Mouse (Mus musculus): ENCODE measurements around the gene F830045P16Rik. TPM values are rescaled to one million over a fixed set of nuclear protein-coding genes. Genes with fewer than 3 reads are reported as not detected.

F830045P16Rik gene
- total RNA-seq, 2 experiments from 2014 or later, result not detected

- no peak for ATAC-seq (replicated peaks; ENCODE audit: low FRiP score, poor library complexity, severe bottlenecking)
These were observed 13.2 kb upstream of the F830045P16Rik start for GRCm38 (mm10) chr2:129549537-129550135.

- no peak for ATAC-seq (replicated peaks; ENCODE audit: low FRiP score, poor library complexity, severe bottlenecking)
These were observed 10.4 kb upstream of the F830045P16Rik start for GRCm38 (mm10) chr2:129546772-129547171.

- no peak for ATAC-seq (replicated peaks; ENCODE audit: low FRiP score, poor library complexity, severe bottlenecking)
These were observed 9.2 kb upstream of the F830045P16Rik start for GRCm38 (mm10) chr2:129545596-129545995.

GRCm38 (mm10) chr2:129544919-129545318 lies 8.5 kb upstream of the F830045P16Rik start:
- ATAC-seq (replicated peaks; ENCODE audit: low FRiP score, poor library complexity, severe bottlenecking), result no peak

GRCm38 (mm10) chr2:129544448-129544847 lies 8.0 kb upstream of the F830045P16Rik start:
- ATAC-seq (replicated peaks; ENCODE audit: low FRiP score, poor library complexity, severe bottlenecking), result no peak

- ATAC-seq (replicated peaks; ENCODE audit: low FRiP score, poor library complexity, severe bottlenecking), result no peak
These were observed 3.6 kb upstream of the F830045P16Rik start for GRCm38 (mm10) chr2:129540036-129540435.

- no peak for ATAC-seq (replicated peaks; ENCODE audit: low FRiP score, poor library complexity, severe bottlenecking)
These were observed 2.8 kb upstream of the F830045P16Rik start for GRCm38 (mm10) chr2:129539175-129539574.

GRCm38 (mm10) chr2:129537926-129538325 lies 1.5 kb upstream of the F830045P16Rik start:
- no peak for ATAC-seq (replicated peaks; ENCODE audit: low FRiP score, poor library complexity, severe bottlenecking)

GRCm38 (mm10) chr2:129537360-129537759 lies 958 bp upstream of the F830045P16Rik start:
- ATAC-seq (replicated peaks; ENCODE audit: low FRiP score, poor library complexity, severe bottlenecking), result no peak

- ATAC-seq (replicated peaks; ENCODE audit: low FRiP score, poor library complexity, severe bottlenecking), result no peak
These were observed 524 bp upstream of the F830045P16Rik start for GRCm38 (mm10) chr2:129536926-129537325.

- ATAC-seq (replicated peaks; ENCODE audit: low FRiP score, poor library complexity, severe bottlenecking), result no peak
These were observed 1.4 kb downstream of the F830045P16Rik start for GRCm38 (mm10) chr2:129534886-129535591.

- no peak for ATAC-seq (replicated peaks; ENCODE audit: low FRiP score, poor library complexity, severe bottlenecking)
These were observed 4.5 kb downstream of the F830045P16Rik start for GRCm38 (mm10) chr2:129531890-129532289.

GRCm38 (mm10) chr2:129531102-129531501 lies 5.3 kb downstream of the F830045P16Rik start:
- ATAC-seq (replicated peaks; ENCODE audit: low FRiP score, poor library complexity, severe bottlenecking), result no peak

GRCm38 (mm10) chr2:129529297-129530209 lies 6.8 kb downstream of the F830045P16Rik start:
- ATAC-seq (replicated peaks; ENCODE audit: low FRiP score, poor library complexity, severe bottlenecking), result no peak

GRCm38 (mm10) chr2:129527916-129528315 lies 8.5 kb downstream of the F830045P16Rik start:
- ATAC-seq (replicated peaks; ENCODE audit: low FRiP score, poor library complexity, severe bottlenecking), result no peak

- ATAC-seq (replicated peaks; ENCODE audit: low FRiP score, poor library complexity, severe bottlenecking), result no peak
These were observed 10.1 kb downstream of the F830045P16Rik start for GRCm38 (mm10) chr2:129526322-129526721.

- ATAC-seq (replicated peaks; ENCODE audit: low FRiP score, poor library complexity, severe bottlenecking), result no peak
These were observed 10.8 kb downstream of the F830045P16Rik start for GRCm38 (mm10) chr2:129525644-129526043.

GRCm38 (mm10) chr2:129518526-129518925 lies 17.9 kb downstream of the F830045P16Rik start:
- ATAC-seq (replicated peaks; ENCODE audit: low FRiP score, poor library complexity, severe bottlenecking), result no peak

GRCm38 (mm10) chr2:129514923-129515920 lies 21.2 kb downstream of the F830045P16Rik start:
- no peak for ATAC-seq (replicated peaks; ENCODE audit: low FRiP score, poor library complexity, severe bottlenecking)

- ATAC-seq (replicated peaks; ENCODE audit: low FRiP score, poor library complexity, severe bottlenecking), result no peak
These were observed 22.1 kb downstream of the F830045P16Rik start for GRCm38 (mm10) chr2:129514401-129514667.
